ENCODE assay signal across 34 mouse cellular contexts in genomic region chr12:81083146-81083545, GRCm38 (mm10).
"Had no signal": no experiment of that assay in that cellular context is flagged by ENCODE, and none has a peak within 500 bp of the region (broad histone marks: within the 10 kb centered on the region; RNA-seq: fewer than 3 reads in every experiment).

No protein-coding gene starts in this region.

- H3K9ac ChIP-seq: heart, embryonic 12.5 days; heart, embryonic 13.5 days; heart, embryonic 15.5 days; hindbrain, embryonic 12.5 days; hindbrain, embryonic 13.5 days; hindbrain, embryonic 14.5 days; hindbrain, embryonic 15.5 days; intestine, embryonic 15.5 days; kidney, embryonic 15.5 days had no signal

- H3K9me3 ChIP-seq: intestine, embryonic 15.5 days; kidney, embryonic 15.5 days had no signal

- H3K4me1 ChIP-seq: heart, embryonic 12.5 days; heart, embryonic 13.5 days; heart, embryonic 15.5 days; hindbrain, embryonic 10.5 days; hindbrain, embryonic 12.5 days; intestine, embryonic 15.5 days; kidney, embryonic 15.5 days had no signal

- H3K4me3 ChIP-seq: heart, embryonic 12.5 days; heart, embryonic 13.5 days; heart, embryonic 15.5 days; hindbrain, embryonic 10.5 days; hindbrain, embryonic 12.5 days; hindbrain, embryonic 13.5 days; hindbrain, embryonic 15.5 days; intestine, embryonic 15.5 days; kidney, embryonic 15.5 days; layer of hippocampus, adult 2 months; left cerebral cortex, adult 2 months had no signal

- H3K4me2 ChIP-seq: heart, embryonic 12.5 days; heart, embryonic 13.5 days; heart, embryonic 15.5 days; hindbrain, embryonic 12.5 days; hindbrain, embryonic 13.5 days; hindbrain, embryonic 14.5 days; hindbrain, embryonic 15.5 days; intestine, embryonic 15.5 days; kidney, embryonic 15.5 days had no signal

- ATAC-seq: hindbrain, embryonic 16.5 days; hindbrain, postnatal 0 days; inflammation-experienced regulatory T-cells, adult 6 months; intestine, embryonic 15.5 days; intestine, embryonic 16.5 days; intestine, postnatal 0 days had no signal

- H3K36me3 ChIP-seq: heart, embryonic 12.5 days; heart, embryonic 15.5 days; hindbrain, embryonic 12.5 days; hindbrain, embryonic 13.5 days; intestine, embryonic 15.5 days; kidney, embryonic 15.5 days had no signal

- H3K27me3 ChIP-seq: heart, embryonic 12.5 days; heart, embryonic 13.5 days; heart, embryonic 15.5 days; hindbrain, embryonic 12.5 days; hindbrain, embryonic 13.5 days; hindbrain, embryonic 15.5 days; intestine, embryonic 15.5 days had no signal

- DNase-seq: heart, postnatal 10 days; heart, postnatal 14 days; heart, postnatal 36 days; heart, postnatal 4 days; kidney, adult 11 months; kidney, adult 18-20 months; kidney, adult 2 months; kidney, adult 8-10 months; kidney, adult 9 months; kidney, postnatal 10 days; kidney, postnatal 14 days; kidney, postnatal 25 days; kidney, postnatal 36 days; kidney, postnatal 4 days; layer of hippocampus, adult 9-11 months; layer of hippocampus, postnatal 36 days had no signal

- H3K27ac ChIP-seq: heart, embryonic 13.5 days; heart, embryonic 15.5 days; hindbrain, embryonic 10.5 days; hindbrain, embryonic 12.5 days; hindbrain, embryonic 13.5 days; hindbrain, embryonic 14.5 days; hindbrain, embryonic 15.5 days; hindbrain, postnatal 0 days; intestine, embryonic 15.5 days; kidney, embryonic 15.5 days; kidney, postnatal 0 days; layer of hippocampus, adult 2 months; left cerebral cortex, adult 2 months had no signal
